Mouse (Mus musculus) c-Kit-positive CD71-positive TER-119-positive erythroid progenitor cells, embryonic 14.5 days (primary cell): ENCODE results near the gene Artn.

ENCODE experiments used
- DNase-seq: peaks from one replicate; pipeline ENCODE4 v3.0.0-alpha.2; 2013; ENCODE audit warnings: low spot score

The Artn gene

GRCm38 (mm10) chr4:117918762-117919161 is 10.8 kb downstream of the Artn start:
- no peak for DNase-seq

- no peak for DNase-seq
These were observed 11.3 kb downstream of the Artn start for GRCm38 (mm10) chr4:117918261-117918660.

- DNase-seq: no peak
These were observed 11.7 kb downstream of the Artn start for GRCm38 (mm10) chr4:117917847-117918246.

- no peak for DNase-seq
These were observed 12.2 kb downstream of the Artn start for GRCm38 (mm10) chr4:117917402-117917801.

GRCm38 (mm10) chr4:117916386-117916785 is 13.2 kb downstream of the Artn start:
- DNase-seq: no peak

- DNase-seq: peak; percentile 44
These were observed 14.0 kb downstream of the Artn start for GRCm38 (mm10) chr4:117915489-117916105.

- peak; percentile 87 for DNase-seq
These were observed 14.7 kb downstream of the Artn start, which contains the start of gene Ipo13 for GRCm38 (mm10) chr4:117914591-117915442. Ipo13 (minus strand) TSS chr4:117914999.

GRCm38 (mm10) chr4:117914031-117914430 is 15.5 kb downstream of the Artn start:
- DNase-seq: no peak

- DNase-seq: no peak
These were observed 16.1 kb downstream of the Artn start for GRCm38 (mm10) chr4:117913421-117913820.

GRCm38 (mm10) chr4:117912685-117913273 is 16.8 kb downstream of the Artn start:
- no peak for DNase-seq

- DNase-seq: no peak
These were observed 17.4 kb downstream of the Artn start for GRCm38 (mm10) chr4:117912131-117912561.

- no peak for DNase-seq
These were observed 20.6 kb downstream of the Artn start for GRCm38 (mm10) chr4:117908834-117909453.

GRCm38 (mm10) chr4:117906196-117906595 is 23.4 kb downstream of the Artn start:
- no peak for DNase-seq

GRCm38 (mm10) chr4:117904761-117905160 is 24.8 kb downstream of the Artn start:
- no peak for DNase-seq

GRCm38 (mm10) chr4:117904094-117904493 is 25.5 kb downstream of the Artn start:
- no peak for DNase-seq

GRCm38 (mm10) chr4:117898111-117898510 is 31.5 kb downstream of the Artn start:
- DNase-seq: no peak

GRCm38 (mm10) chr4:117896031-117896430 is 33.5 kb downstream of the Artn start:
- DNase-seq: no peak

GRCm38 (mm10) chr4:117895339-117895738 is 34.2 kb downstream of the Artn start:
- DNase-seq: no peak

GRCm38 (mm10) chr4:117894601-117895000 is 35.0 kb downstream of the Artn start:
- no peak for DNase-seq

GRCm38 (mm10) chr4:117893376-117893775 is 36.2 kb downstream of the Artn start:
- no peak for DNase-seq

- DNase-seq: peak; percentile 82
These were observed 37.8 kb downstream of the Artn start, which contains the start of gene Dph2 for GRCm38 (mm10) chr4:117891738-117892161. Dph2 (minus strand) TSS chr4:117892032.

- DNase-seq: no peak
These were observed 38.8 kb downstream of the Artn start for GRCm38 (mm10) chr4:117890750-117891149.
